Mouse (Mus musculus): ENCODE measurements at regions not wholly inside any gene's neighbourhood (a gene's known extent, or its start where the extent isn't known, plus 50 kb on each side); places are given as distances from the start of the nearest gene placed in this dataset.

DNA sequence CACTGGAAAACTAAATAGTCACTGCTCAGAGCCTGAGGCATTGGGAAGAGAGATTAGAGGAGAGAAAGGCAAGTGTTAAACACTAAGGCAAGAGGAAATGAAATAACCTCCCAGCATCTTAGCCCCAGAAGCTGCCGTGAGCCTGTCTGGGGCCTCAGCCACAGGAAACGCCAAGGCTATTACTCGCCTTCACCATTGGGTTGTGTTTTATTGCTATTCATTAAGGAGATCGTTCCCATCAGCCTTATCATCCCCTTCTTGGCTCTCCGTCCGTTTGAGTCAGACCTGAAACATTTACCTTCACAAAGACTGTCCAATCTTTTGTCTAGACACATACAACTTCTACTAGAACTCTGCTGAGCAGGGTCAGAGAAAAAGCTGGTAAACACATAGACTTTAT, 112.0 kb upstream of the Thbs1 start:
- ATAC-seq (ENCODE audit: extremely low read depth, insufficient number of reproducible peaks, low FRiP score, poor library complexity, severe bottlenecking) (no peak), DNase-seq (ENCODE audit: low spot score) (no peak)
- no peak overlapping the region for H3K4me3 ChIP-seq (ENCODE audit: low read depth, low read length)
- peaks cover 25% of the 10 kb centered on the region for H3K9me3 ChIP-seq (replicated peaks)
- TF ChIP-seq CTCF (IDR thresholded peaks at IDR 0.05; ENCODE audit: low read depth, low read length) (no peak), POLR2AphosphoS5 (IDR thresholded peaks at IDR 0.05; ENCODE audit: insufficient replicate concordance, low read depth, low read length) (no peak), GATA2 (IDR thresholded peaks at IDR 0.05; ENCODE audit: borderline replicate concordance, low read depth, low read length) (no peak), TAL1 (conservative IDR thresholded peaks at IDR 0.05; ENCODE audit: low read depth, low read length) (no peak), GATA1 (IDR thresholded peaks at IDR 0.05; ENCODE audit: borderline replicate concordance, low read length) (no peak)
- H3K36me3 ChIP-seq (replicated peaks), result no peaks in the 10 kb centered on the region
- H3K27me3 ChIP-seq (ENCODE audit: insufficient read depth, low read length), result no peaks in the 10 kb centered on the region
- no peaks in the 10 kb centered on the region for H3K4me1 ChIP-seq (ENCODE audit: insufficient read depth, low read depth, low read length)

DNA sequence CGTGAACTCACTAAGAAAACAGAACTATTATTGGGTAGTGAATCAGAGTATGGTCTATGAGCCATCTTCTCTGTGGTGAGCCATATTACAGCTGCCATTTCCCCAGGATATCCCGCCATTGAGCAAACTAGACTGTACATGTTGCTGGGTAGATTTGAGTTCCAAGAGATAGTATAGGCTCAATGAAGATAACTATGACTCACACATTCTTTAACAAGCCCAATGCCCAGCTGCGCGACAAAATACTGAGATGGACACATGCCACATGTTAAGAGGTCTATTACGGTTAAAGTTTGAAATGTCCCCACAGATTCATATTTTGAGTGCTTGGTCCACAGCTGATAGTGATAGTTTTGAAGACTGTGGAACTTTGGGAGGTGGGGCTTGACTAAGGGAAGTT, 107.5 kb upstream of the Thbs1 start:
- ATAC-seq (ENCODE audit: extremely low read depth, insufficient number of reproducible peaks, low FRiP score, poor library complexity, severe bottlenecking), result no peak
- no peak for DNase-seq (ENCODE audit: low spot score)
- Histone ChIP-seq H3K9me3 (replicated peaks) (peaks cover 26% of the 10 kb centered on the region), H3K4me3 (ENCODE audit: low read depth, low read length) (no peak overlapping the region), H3K36me3 (replicated peaks) (no peaks in the 10 kb centered on the region), H3K4me1 (ENCODE audit: insufficient read depth, low read depth, low read length) (no peaks in the 10 kb centered on the region), H3K27me3 (ENCODE audit: insufficient read depth, low read length) (no peaks in the 10 kb centered on the region)
- no peak for TF ChIP-seq GATA1 (IDR thresholded peaks at IDR 0.05; ENCODE audit: borderline replicate concordance, low read length)
- TF ChIP-seq POLR2AphosphoS5 (IDR thresholded peaks at IDR 0.05; ENCODE audit: insufficient replicate concordance, low read depth, low read length), result no peak
- TF ChIP-seq TAL1 (conservative IDR thresholded peaks at IDR 0.05; ENCODE audit: low read depth, low read length), result no peak
- TF ChIP-seq CTCF (IDR thresholded peaks at IDR 0.05; ENCODE audit: low read depth, low read length), result no peak
- TF ChIP-seq GATA2 (IDR thresholded peaks at IDR 0.05; ENCODE audit: borderline replicate concordance, low read depth, low read length), result no peak

DNA sequence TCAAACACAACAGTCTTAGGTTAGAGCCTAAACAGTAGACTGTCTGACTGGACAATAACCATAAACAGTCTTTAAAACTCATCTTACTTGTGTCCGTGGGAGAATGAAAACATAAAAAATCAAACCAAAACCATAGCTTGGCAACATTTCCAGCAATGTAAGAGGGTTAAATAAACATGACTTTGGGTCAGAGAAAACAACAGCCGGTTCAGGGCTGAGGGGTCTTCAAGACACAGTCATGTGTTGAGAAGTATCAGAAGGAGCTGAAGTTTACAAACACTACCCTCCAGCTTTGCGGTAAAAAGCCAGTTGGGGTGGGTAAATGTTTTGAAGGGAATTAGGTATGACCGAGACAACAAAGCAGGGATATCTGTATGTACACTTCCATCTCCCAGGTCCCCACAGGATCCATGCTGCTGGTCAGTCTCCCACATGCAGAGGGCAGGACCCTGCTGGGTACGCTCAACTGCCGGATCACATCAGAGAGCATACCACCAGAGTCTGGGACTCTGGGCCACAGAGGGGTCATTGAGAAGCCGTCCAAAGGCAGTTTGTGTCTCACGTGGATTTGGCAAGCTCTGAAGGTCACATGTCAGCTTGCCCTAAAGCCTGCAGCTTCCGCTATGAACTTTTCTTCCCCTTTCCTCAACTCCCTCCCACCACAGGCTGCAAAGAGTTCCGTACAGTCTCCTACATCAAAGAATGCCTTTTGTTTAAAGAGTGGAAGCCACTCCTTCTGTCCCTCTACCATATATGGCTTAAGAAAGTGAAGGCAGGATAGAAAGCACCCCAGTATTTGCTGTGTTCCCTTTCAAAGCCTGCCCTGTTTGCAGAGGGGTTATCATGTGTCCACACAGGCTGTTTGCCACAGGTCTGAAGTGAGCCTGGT, 103.9 kb upstream of the Thbs1 start:
- Histone ChIP-seq H3K9me3 (replicated peaks) (peaks cover 39% of the 10 kb centered on the region), H3K36me3 (replicated peaks) (no peaks in the 10 kb centered on the region), H3K27me3 (ENCODE audit: insufficient read depth, low read length) (no peaks in the 10 kb centered on the region), H3K4me1 (ENCODE audit: insufficient read depth, low read depth, low read length) (no peaks in the 10 kb centered on the region), H3K4me3 (ENCODE audit: low read depth, low read length) (no peak overlapping the region)
- TF ChIP-seq GATA2 (IDR thresholded peaks at IDR 0.05; ENCODE audit: borderline replicate concordance, low read depth, low read length), result no peak
- ATAC-seq (ENCODE audit: extremely low read depth, insufficient number of reproducible peaks, low FRiP score, poor library complexity, severe bottlenecking), result no peak
- no peak for DNase-seq (ENCODE audit: low spot score)

DNA sequence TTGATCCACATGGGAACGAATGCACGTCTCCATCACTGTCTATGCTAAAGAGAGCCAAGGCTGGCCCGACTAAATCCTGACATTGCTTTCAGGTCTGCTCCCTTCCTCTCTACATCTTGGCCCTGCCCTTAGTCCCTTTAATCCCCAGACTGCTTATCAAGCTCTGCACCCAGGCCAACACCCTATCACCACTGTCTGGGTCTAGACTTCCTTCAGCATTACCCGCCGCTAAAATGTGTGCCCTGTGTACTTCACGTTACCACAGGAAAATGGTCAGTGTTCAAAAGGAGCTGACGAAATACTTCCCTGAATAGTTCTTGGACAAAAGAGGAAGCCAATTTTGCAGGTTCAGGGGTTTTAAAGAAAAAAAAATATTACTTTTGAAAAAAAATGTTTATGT, 100.0 kb upstream of the Thbs1 start:
- no peak for TF ChIP-seq GATA1 (IDR thresholded peaks at IDR 0.05; ENCODE audit: borderline replicate concordance, low read length)
- no peak overlapping the region for H3K4me3 ChIP-seq (ENCODE audit: low read depth, low read length)
- no peaks in the 10 kb centered on the region for H3K27me3 ChIP-seq (ENCODE audit: insufficient read depth, low read length)
- H3K4me1 ChIP-seq (ENCODE audit: insufficient read depth, low read depth, low read length), result no peaks in the 10 kb centered on the region
- DNase-seq (ENCODE audit: low spot score) (no peak), ATAC-seq (ENCODE audit: extremely low read depth, insufficient number of reproducible peaks, low FRiP score, poor library complexity, severe bottlenecking) (no peak)
- H3K36me3 ChIP-seq (replicated peaks), result no peaks in the 10 kb centered on the region
- H3K9me3 ChIP-seq (replicated peaks), result peaks cover 33% of the 10 kb centered on the region

DNA sequence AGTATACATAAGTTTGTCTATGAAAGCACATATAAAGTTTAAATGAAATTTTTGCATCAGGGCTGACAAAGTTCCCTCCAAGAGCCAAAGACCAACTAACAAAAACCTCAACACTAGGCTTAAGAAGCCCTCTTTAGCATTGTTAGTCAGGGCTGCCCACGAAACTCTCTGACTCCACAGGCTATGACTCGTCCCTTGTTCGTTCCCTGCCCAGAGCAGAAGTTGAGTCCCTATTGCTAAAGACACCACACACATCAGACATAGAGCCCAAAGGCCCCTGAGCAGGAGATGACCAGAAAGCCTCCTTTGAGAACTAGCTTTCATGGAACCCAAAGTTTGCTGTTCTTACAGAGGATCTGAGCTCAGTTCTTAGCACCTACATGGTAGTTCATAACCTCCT, 99.5 kb upstream of the Thbs1 start:
- ATAC-seq (ENCODE audit: extremely low read depth, insufficient number of reproducible peaks, low FRiP score, poor library complexity, severe bottlenecking), result no peak
- no peaks in the 10 kb centered on the region for H3K4me1 ChIP-seq (ENCODE audit: insufficient read depth, low read depth, low read length)

DNA sequence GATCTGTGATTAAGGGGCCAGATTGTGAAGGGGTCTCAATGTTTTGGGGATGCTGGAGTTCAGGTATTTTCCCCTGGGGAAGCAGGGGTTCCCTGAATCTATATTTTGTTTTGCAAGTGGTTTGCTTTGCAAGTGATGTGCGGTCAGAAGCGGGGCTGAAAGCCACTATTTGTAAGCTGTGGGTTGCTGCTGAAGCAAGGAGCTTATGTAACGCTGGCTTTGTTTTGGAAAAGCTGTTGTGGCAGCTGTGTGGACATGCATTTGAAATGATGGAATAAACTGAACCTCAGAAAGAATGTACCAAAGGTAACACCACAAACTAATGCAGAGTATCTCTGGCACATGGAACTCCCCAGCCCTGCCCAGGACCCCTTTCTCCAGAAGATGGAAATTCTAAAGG, 98.5 kb upstream of the Thbs1 start:
- Histone ChIP-seq H3K36me3 (replicated peaks) (no peaks in the 10 kb centered on the region), H3K9me3 (replicated peaks) (peaks cover 31% of the 10 kb centered on the region), H3K4me1 (ENCODE audit: insufficient read depth, low read depth, low read length) (no peaks in the 10 kb centered on the region), H3K27me3 (ENCODE audit: insufficient read depth, low read length) (no peaks in the 10 kb centered on the region), H3K4me3 (ENCODE audit: low read depth, low read length) (no peak overlapping the region)
- DNase-seq (ENCODE audit: low spot score), result no peak
- TF ChIP-seq CTCF (IDR thresholded peaks at IDR 0.05; ENCODE audit: low read depth, low read length) (no peak), POLR2AphosphoS5 (IDR thresholded peaks at IDR 0.05; ENCODE audit: insufficient replicate concordance, low read depth, low read length) (no peak), TAL1 (conservative IDR thresholded peaks at IDR 0.05; ENCODE audit: low read depth, low read length) (no peak), GATA2 (IDR thresholded peaks at IDR 0.05; ENCODE audit: borderline replicate concordance, low read depth, low read length) (no peak), GATA1 (IDR thresholded peaks at IDR 0.05; ENCODE audit: borderline replicate concordance, low read length) (no peak)
- ATAC-seq (ENCODE audit: extremely low read depth, insufficient number of reproducible peaks, low FRiP score, poor library complexity, severe bottlenecking), result no peak

More for the DNA sequence above, 99.5 kb upstream of the Thbs1 start:
- Histone ChIP-seq H3K9me3 (replicated peaks) (peaks cover 36% of the 10 kb centered on the region), H3K4me3 (ENCODE audit: low read depth, low read length) (no peak overlapping the region), H3K36me3 (replicated peaks) (no peaks in the 10 kb centered on the region), H3K27me3 (ENCODE audit: insufficient read depth, low read length) (no peaks in the 10 kb centered on the region)
- no peak for TF ChIP-seq POLR2AphosphoS5 (IDR thresholded peaks at IDR 0.05; ENCODE audit: insufficient replicate concordance, low read depth, low read length)
- TF ChIP-seq GATA1 (IDR thresholded peaks at IDR 0.05; ENCODE audit: borderline replicate concordance, low read length), result no peak
- no peak for TF ChIP-seq CTCF (IDR thresholded peaks at IDR 0.05; ENCODE audit: low read depth, low read length)
- no peak for TF ChIP-seq TAL1 (conservative IDR thresholded peaks at IDR 0.05; ENCODE audit: low read depth, low read length)
- TF ChIP-seq GATA2 (IDR thresholded peaks at IDR 0.05; ENCODE audit: borderline replicate concordance, low read depth, low read length), result no peak
- no peak for DNase-seq (ENCODE audit: low spot score)

All from G1E (cell line).